Mouse (Mus musculus): ENCODE measurements around the gene Tbl1xr1. TPM values are rescaled to one million over a fixed set of nuclear protein-coding genes. Genes with fewer than 3 reads are reported as not detected.

Gene Tbl1xr1
- total and polyA plus RNA-seq, 3 experiments, result 13.5 to 67.2 (median 63.2) TPM

DNA sequence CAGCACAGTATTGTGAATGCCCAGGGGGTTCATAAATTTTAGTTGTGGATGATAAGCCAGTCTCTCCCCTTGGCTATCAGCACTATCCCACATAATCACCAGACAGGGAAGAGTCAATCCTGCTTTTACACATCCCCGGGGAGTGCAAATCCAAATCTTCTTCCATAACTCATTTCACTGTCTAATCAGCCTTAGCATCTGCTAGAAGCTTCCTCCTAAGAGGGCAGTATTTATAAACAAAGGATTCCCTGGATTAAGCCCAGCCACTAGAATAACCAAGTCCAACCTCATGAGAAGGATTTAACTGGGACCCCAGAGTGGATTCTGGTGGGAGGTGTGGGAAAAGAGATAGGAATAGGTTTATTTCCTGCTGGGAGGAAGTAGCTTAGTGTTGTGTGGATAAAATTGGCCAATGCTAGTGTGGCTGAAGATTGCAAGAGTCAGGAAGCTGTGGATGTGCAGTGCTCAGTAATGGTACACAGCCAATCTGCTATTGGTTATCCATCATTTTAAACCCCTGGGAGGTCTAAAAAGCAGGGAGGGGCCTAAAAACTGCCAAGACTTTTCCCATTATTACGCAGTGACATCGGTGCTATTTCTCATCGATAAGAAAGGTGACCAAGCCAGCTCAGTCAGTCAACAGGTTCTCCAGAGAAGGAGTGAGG lies 19.7 kb upstream of the Tbl1xr1 start:
- Histone ChIP-seq H3K9ac (ENCODE audit: low read depth, low read length) (no peak overlapping the region), H3K4me3 (no peak overlapping the region), H3K27ac (no peak overlapping the region), H3K27me3 (ENCODE audit: control insufficient read depth, insufficient read depth, low read length) (no peaks in the 10 kb centered on the region), H3K79me2 (replicated peaks; ENCODE audit: control insufficient read depth, insufficient read depth, low read length) (no peaks in the 10 kb centered on the region), H3K36me3 (ENCODE audit: control insufficient read depth, insufficient read depth, low read length) (no peaks in the 10 kb centered on the region), H3K4me1 (ENCODE audit: control insufficient read depth, insufficient read depth, low read length) (no peaks in the 10 kb centered on the region)
- TF ChIP-seq POLR2A (IDR thresholded peaks at IDR 0.05; ENCODE audit: insufficient read depth, low read depth, low read length), result no peak
- TF ChIP-seq CTCF (IDR thresholded peaks at IDR 0.05), result no peak
- TF ChIP-seq EP300 (IDR thresholded peaks at IDR 0.05; ENCODE audit: insufficient read depth, low read depth, low read length), result no peak
- DNase-seq, result no peak
- 68% methylated on average over 4 of the region's 4 CpGs for WGBS
- intact Hi-C loops (cut with DNase I), result no loop called here

DNA sequence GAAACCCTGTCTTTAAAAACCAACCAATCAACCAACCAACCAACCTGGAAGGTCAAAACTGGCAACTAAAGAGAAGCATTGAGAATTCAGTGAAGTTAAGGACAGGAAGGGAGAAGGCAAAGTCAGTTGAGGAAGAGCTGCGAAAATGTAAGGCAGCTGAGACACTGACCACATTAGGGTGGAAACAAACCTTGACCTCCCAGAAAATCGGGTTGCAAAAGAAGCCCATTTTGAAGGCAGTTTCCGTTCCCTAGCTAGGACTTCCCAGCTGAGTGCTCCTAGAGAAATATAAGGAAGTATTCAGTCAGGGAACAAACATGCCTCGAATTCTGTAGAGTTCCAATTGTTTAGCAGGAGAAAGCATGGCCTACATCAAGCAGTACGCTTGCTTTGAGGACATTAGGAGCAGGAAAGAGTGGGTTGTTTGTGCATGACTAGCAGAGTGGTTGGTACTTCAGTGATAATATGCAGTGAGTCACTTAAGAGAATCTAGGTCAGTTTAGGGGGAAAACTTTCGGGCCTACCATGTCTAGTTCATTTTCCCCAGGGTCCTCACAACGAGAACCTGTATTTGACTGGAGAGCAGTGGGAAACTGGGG lies 18.1 kb upstream of the Tbl1xr1 start:
- no peaks in the 10 kb centered on the region for H3K79me2 ChIP-seq (replicated peaks; ENCODE audit: control insufficient read depth, insufficient read depth, low read length)
- no peak overlapping the region for H3K27ac ChIP-seq
- 85% methylated on average over 7 of the region's 7 CpGs for WGBS
- H3K9ac ChIP-seq (ENCODE audit: low read depth, low read length), result no peak overlapping the region
- intact Hi-C loops (cut with DNase I), result no loop called here
- no peak overlapping the region for H3K4me3 ChIP-seq
- no peak for DNase-seq
- no peaks in the 10 kb centered on the region for H3K36me3 ChIP-seq (ENCODE audit: control insufficient read depth, insufficient read depth, low read length)
- H3K4me1 ChIP-seq (ENCODE audit: control insufficient read depth, insufficient read depth, low read length), result no peaks in the 10 kb centered on the region
- no peaks in the 10 kb centered on the region for H3K27me3 ChIP-seq (ENCODE audit: control insufficient read depth, insufficient read depth, low read length)
- TF ChIP-seq EP300 (IDR thresholded peaks at IDR 0.05; ENCODE audit: insufficient read depth, low read depth, low read length) (no peak), POLR2A (IDR thresholded peaks at IDR 0.05; ENCODE audit: insufficient read depth, low read depth, low read length) (no peak), CTCF (IDR thresholded peaks at IDR 0.05) (no peak)

DNA sequence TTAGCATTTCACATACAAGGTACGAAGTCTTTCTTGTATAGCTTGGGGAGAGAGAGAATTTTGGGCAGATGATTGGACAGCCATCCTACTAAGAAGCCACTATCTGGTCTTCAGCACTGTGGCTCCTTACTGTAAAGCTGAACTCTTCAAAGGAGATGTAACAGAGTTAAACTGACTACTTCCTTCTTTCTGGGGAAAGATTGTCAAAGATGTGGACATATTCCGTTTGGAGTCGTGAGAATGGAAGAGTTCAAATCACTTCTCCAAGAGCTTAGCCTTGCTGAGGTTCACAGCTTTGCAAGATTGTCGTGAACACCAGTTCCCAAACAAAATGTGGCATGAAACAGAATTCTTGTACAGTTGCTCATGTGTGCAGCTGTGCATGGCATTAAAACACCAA lies 15.3 kb upstream of the Tbl1xr1 start:
- H3K4me3 ChIP-seq, result no peak overlapping the region

DNA sequence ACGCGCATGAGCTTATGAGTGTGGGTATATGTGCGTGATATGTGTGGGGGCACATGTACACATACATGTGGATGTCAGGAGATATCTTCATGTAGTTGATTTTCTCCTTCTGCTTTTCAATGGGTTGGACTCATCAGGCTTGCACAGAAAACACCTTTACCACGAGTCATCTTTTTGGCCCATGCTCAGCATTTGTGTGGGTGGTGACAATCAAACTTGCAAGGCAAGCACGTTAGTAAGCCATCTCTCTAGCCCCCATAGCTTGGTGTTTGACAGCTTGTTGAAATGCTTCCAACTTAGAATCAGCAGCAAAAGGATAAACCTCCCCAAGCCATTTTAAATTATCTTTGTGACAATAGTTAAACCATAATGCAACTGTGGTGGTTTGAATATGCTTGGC lies 7.8 kb upstream of the Tbl1xr1 start:
- Histone ChIP-seq H3K4me3 (no peak overlapping the region), H3K4me1 (ENCODE audit: control insufficient read depth, insufficient read depth, low read length) (peaks cover 2% of the 10 kb centered on the region; the same call in 1 of the 2 replicates), H3K27me3 (ENCODE audit: control insufficient read depth, insufficient read depth, low read length) (no peaks in the 10 kb centered on the region), H3K9ac (ENCODE audit: low read depth, low read length) (no peak overlapping the region), H3K36me3 (ENCODE audit: control insufficient read depth, insufficient read depth, low read length) (no peaks in the 10 kb centered on the region), H3K79me2 (replicated peaks; ENCODE audit: control insufficient read depth, insufficient read depth, low read length) (no peaks in the 10 kb centered on the region; the same call in 1 of the 2 replicates), H3K27ac (no peak overlapping the region)
- 73% methylated on average over 5 of the region's 5 CpGs for WGBS
- TF ChIP-seq CTCF (IDR thresholded peaks at IDR 0.05) (no peak), POLR2A (IDR thresholded peaks at IDR 0.05; ENCODE audit: insufficient read depth, low read depth, low read length) (no peak), EP300 (IDR thresholded peaks at IDR 0.05; ENCODE audit: insufficient read depth, low read depth, low read length) (no peak)
- no peak for DNase-seq
- intact Hi-C loops (cut with DNase I), result no loop called here

More for the DNA sequence above, 15.3 kb upstream of the Tbl1xr1 start:
- 83% methylated on average over 4 of the region's 4 CpGs for WGBS
- TF ChIP-seq POLR2A (IDR thresholded peaks at IDR 0.05; ENCODE audit: insufficient read depth, low read depth, low read length) (no peak), CTCF (IDR thresholded peaks at IDR 0.05) (no peak), EP300 (IDR thresholded peaks at IDR 0.05; ENCODE audit: insufficient read depth, low read depth, low read length) (no peak)
- intact Hi-C loops (cut with DNase I), result no loop called here
- Histone ChIP-seq H3K36me3 (ENCODE audit: control insufficient read depth, insufficient read depth, low read length) (no peaks in the 10 kb centered on the region), H3K9ac (ENCODE audit: low read depth, low read length) (no peak overlapping the region), H3K27me3 (ENCODE audit: control insufficient read depth, insufficient read depth, low read length) (no peaks in the 10 kb centered on the region), H3K27ac (no peak overlapping the region), H3K4me1 (ENCODE audit: control insufficient read depth, insufficient read depth, low read length) (no peaks in the 10 kb centered on the region), H3K79me2 (replicated peaks; ENCODE audit: control insufficient read depth, insufficient read depth, low read length) (no peaks in the 10 kb centered on the region)
- no peak for DNase-seq

DNA sequence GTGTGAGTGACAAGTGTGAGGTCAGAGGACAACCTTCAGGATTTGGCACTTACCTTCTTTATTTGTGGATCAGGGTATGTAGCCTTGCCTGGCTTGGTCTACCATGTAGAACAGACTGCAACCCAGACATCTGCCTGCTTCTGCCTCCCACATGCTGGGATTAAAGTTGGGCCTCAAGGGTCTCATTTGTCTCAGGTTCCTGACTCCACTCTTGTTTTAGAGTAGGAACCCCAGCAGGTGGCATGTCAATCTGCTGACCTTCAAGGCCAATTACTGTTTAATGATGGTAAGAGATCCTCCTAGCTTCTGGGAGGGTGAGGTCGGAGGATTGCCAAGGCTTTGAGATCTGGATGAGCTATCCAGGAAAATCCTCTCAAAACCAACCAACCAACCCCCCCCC lies 2.5 kb upstream of the Tbl1xr1 start:
- intact Hi-C loops (cut with DNase I), result loop anchor here (10.0 kb wide), 3 partner anchors 231 to 1419 kb away; no protein-coding TSS in a partner anchor

More for the DNA sequence above, 2.5 kb upstream of the Tbl1xr1 start:
- Histone ChIP-seq H3K27ac (no peak overlapping the region), H3K4me3 (no peak overlapping the region), H3K27me3 (ENCODE audit: control insufficient read depth, insufficient read depth, low read length) (no peaks in the 10 kb centered on the region), H3K4me1 (ENCODE audit: control insufficient read depth, insufficient read depth, low read length) (peaks cover 7% of the 10 kb centered on the region), H3K9ac (ENCODE audit: low read depth, low read length) (no peak overlapping the region), H3K79me2 (replicated peaks; ENCODE audit: control insufficient read depth, insufficient read depth, low read length) (no peaks in the 10 kb centered on the region), H3K36me3 (ENCODE audit: control insufficient read depth, insufficient read depth, low read length) (no peaks in the 10 kb centered on the region; the same call in 1 of the 2 replicates)
- TF ChIP-seq EP300 (IDR thresholded peaks at IDR 0.05; ENCODE audit: insufficient read depth, low read depth, low read length) (no peak), CTCF (IDR thresholded peaks at IDR 0.05) (no peak), POLR2A (IDR thresholded peaks at IDR 0.05; ENCODE audit: insufficient read depth, low read depth, low read length) (no peak)
- DNase-seq, result no peak
- 86% methylated on average over 1 of the region's 1 CpGs for WGBS

All from heart, adult 2 months (tissue).